Mouse (Mus musculus) cerebellum, postnatal 25 days (tissue): Measurements from ENCODE around the gene Cfap97d1.
A peak's percentile ranks its signal among the peaks of the same experiment; 100 is the strongest.

Experiments used
- DNase-seq, 2 experiments: peaks; one replicate each; pipeline ENCODE4 v3.0.0; 2021; ENCODE audit warnings: mixed read lengths in 2 of 2

The Cfap97d1 gene

DNA sequence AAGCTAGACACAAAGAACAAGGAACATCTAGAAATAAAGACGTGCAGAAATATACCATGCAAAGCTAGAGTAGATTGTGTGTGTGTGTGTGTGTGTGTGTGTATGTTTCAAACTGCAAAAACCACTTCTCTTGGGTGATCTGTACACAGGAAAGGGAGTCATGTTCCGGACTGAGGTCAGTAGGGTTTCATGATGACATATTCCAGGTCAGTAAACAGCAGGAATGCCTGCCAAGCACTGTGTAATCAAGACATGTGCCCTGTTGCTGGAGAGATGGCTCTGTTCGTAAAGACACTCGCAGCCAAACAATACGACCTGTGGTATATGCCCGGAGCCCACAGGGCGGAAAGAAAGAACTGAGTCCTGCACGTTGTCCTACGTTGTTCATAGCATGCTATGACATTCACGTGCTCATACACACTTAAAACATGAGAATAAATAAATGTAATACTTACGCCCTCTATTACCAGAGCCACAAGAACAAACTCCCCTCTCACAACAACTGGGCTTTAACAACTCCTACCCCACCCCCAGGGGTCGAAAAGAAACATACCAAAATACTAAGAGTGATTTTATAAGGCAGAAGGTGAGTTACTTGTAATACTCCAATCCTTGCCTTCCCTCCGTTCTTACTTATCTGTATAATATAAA is 55.5 kb downstream of the Cfap97d1 start:
- no peak for DNase-seq

DNA sequence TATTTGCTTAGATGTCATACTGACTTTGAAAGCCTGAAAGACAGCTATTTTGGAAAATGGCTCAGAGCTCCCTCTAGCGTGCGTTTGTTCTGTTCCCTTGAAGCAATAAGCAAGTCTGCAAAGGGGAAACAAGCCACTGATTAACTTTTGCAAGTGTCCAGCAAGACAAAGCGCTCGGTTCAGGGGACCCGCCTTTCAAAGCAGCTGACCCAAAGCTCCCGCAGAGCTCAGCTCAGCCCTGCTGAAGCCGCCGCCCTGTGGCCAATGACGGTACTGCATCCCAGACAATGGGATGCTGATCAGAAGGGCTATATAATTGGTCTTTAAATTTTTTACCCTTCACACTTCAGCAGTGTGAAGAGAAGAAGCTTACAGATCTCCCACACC is 56.1 kb downstream of the Cfap97d1 start:
- DNase-seq, result peak; percentile 90 to 96

DNA sequence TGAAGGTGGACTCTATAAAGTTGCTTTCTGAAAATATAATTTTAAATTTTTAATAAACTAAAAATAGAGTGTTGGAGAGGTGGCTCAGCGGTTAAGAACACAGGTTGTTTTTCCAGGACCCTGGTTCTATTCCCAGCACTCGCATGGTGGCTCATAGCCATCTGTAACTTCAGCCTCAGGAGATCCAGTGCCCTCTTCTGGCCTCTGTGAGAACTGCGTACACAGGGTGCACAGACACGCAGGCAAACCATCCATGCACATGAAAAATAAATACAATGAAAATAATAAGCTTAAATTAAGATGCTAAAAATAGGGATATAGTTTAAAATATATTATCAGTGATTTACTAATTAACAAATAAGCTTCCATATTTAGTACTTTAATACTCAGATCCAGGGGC is 56.6 kb downstream of the Cfap97d1 start:
- peak in 1 of 2 experiments; percentile 49 for DNase-seq

DNA sequence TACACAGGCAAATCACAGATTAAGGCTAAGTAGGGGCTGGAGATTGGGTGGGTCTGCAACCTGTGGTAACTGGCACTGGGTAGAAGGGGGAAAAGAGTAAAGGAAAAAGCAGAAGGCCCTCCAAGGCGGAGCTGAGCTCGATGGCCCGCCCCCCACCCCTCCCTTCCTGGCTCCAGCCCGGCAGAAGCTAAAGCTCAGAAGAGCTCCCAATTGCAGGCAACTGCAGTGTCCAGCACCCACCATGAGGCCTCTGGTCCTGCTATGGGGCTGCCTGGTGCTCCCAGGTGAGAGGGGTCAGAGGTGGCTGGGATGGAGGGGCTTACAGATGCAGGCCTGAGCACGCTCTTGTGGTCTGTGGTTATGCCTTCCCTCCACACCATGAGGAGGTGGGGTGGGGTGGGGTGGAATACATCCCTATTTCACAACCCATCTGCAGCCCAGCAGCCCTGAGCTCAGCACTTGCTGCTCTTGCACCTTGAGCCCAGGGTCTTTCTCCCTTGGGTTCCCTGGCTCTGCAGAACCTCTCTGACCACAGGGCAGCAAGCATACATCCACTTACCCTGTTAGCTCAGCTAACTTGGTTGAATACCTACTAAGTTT is 57.4 kb downstream of the Cfap97d1 start, which contains the start of gene Cd300lg:
Cd300lg (plus strand) TSS at position 160 of the 600 bp plus-strand sequence.
- no peak for DNase-seq
